Mouse (Mus musculus) E14TG2a.4 (cell line): ENCODE measurements around the gene Prss8.

ENCODE experiments used
- CTCF ChIP-seq: conservative IDR thresholded peaks from 2 replicates; pipeline ENCODE4 v1.5.1; 2014; ENCODE audit warnings: low read length
- POU5F1 ChIP-seq: IDR thresholded peaks from 2 replicates; pipeline ENCODE4 v1.6.1; 2014; ENCODE audit warnings: low read length, borderline replicate concordance

- TF ChIP-seq CTCF = no peak
- TF ChIP-seq POU5F1 = no peak
These were observed 37.4 kb upstream of the Prss8 start, which contains the start of gene Fus for GRCm38 (mm10) chr7:127967004-127967921.
